Mouse (Mus musculus) brain, embryonic 18.5 days (tissue): ENCODE results near the gene Serpinf2.
"Not testable (repeated sequence)": the region's sequence is repeated elsewhere in the genome, so short reads cannot be mapped to it uniquely, and the experiment has no call there.

Experiments used
- DNase-seq: peaks from one replicate; pipeline ENCODE4 v3.0.0-alpha.2; 2012; ENCODE audit warnings: low read depth, low spot score

Gene Serpinf2

GRCm38 (mm10) chr11:75395611-75396010 lies 43.8 kb downstream of the Serpinf2 start:
- DNase-seq, result no peak

- not testable (repeated sequence) for DNase-seq
These were observed 55.9 kb downstream of the Serpinf2 start for GRCm38 (mm10) chr11:75383529-75383928.
